Mouse (Mus musculus) brain, embryonic 18.5 days (tissue): ENCODE measurements at regions not wholly inside any gene's neighbourhood (a gene's known extent, or its start where the extent isn't known, plus 50 kb on each side); places are given as distances from the start of the nearest gene placed in this dataset.
A peak's percentile ranks its signal among the peaks of the same experiment; 100 is the strongest.

Source experiments
- DNase-seq: peaks from one replicate; pipeline ENCODE4 v3.0.0-alpha.2; 2012; ENCODE audit warnings: low read depth, low spot score

DNA sequence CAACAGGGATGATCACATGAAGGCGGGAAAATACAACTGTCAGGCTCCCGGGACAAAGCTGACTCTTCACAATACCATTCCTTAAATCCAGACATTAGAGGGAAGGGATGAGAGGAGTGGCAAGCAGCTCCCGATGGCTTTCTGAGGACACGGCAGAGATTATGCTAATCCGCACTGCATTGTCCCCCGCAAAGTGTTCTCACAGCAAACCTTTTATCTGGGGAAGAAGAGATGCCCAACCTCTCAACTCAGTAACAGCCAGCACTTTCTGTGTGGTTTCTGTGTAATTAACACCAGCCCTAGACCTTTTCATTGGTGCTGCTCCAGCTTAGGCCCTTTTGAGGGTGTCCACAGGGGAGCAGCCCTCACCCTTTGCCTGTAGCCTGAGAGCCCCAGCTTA is 137.9 kb downstream of the Barhl2 start:
- DNase-seq: no peak

DNA sequence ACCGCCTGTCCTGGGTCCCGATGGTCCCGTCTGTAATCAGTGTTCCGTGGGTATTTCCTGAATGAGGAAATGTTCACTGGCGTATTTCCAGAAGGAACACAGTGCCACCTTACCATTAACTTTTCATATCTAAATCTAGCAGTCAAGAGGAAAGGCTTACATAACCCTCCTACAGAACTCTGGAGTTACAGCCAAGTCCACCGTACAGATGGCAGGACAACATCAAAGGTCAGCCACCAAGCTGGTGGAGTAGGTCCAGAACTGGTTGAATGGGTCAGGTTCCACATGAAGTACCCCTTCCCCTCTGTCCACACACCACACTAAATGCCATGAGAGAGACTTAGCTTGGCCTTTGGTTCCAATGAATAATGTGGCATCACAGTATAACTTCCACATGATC is 139.7 kb downstream of the Barhl2 start:
- no peak for DNase-seq

DNA sequence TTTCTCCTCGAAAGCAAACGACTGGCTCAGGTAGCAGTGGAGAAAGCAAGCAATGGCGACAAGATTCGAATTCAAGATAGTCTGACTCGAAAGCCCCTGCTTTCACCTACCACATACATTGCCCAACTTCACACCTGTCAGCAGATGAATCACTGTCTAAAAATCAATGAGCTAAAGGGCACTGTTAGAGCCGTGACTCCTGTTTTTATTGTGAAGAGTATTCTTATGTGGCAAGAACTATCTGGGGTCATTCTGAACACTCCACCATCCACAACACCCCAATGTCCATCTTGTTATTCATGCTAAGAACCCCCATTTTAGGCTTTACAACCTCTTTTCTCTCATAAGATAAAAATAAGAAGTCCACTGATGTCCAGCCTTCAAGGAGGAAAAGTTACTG is 144.1 kb downstream of the Barhl2 start:
- DNase-seq: no peak

DNA sequence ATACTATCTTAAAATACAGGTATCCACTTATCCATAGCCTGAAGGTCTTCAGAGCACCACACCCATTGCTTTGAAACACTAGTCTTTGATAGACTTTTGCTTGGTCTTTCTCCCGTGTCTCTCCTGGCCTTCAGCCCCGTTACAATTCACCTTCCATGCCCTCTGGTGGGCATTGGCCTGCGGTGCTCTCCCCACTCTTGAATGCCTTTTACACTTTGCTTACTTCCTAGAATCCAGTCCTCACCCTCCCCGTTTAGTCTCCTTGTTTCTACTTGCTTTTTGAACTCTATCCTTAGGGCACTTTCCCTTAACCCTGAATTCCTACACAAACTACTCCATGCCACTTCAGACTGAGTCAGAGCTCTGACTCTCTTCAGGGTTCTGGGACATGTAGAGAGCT is 156.6 kb downstream of the Barhl2 start:
- no peak for DNase-seq

DNA sequence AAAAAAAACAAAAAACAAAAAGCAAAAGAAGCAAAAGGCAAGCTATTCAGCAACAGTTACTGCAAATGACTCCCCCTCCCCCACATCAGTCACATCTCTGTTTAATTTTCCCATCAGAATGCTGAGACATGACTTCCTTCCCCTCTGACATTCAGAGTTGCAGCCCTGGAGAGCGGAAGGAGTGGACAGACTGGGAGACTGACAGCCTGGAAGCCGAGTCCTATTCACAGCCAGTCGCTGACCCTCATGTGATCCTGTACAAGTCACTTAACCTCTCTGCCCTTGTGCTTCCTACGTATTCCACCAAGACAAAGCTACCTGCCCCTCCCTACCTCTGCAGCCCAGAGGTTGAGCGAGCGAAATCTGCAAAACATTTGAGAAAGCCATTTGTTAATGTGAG is 161.2 kb downstream of the Barhl2 start:
- DNase-seq: no peak

DNA sequence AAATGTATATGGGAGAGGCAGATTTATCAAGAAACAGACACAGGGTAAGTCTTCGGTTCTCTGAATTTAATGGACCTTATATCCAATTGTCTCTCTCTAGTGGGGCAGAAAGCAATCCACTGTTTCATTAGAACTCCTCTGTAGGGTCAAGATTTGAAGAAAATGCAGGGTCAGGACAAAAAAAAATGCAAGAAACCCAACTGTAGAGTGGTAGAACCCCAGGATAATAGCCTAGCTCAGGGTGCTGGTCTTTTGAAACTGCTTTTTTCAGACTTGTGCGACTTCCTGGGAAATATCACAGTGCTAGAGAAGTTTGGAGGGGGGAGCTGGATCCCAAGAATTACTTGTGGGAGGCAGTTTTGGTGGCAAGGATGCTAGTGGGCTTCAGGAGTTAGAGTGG is 162.0 kb downstream of the Barhl2 start:
- no peak for DNase-seq

DNA sequence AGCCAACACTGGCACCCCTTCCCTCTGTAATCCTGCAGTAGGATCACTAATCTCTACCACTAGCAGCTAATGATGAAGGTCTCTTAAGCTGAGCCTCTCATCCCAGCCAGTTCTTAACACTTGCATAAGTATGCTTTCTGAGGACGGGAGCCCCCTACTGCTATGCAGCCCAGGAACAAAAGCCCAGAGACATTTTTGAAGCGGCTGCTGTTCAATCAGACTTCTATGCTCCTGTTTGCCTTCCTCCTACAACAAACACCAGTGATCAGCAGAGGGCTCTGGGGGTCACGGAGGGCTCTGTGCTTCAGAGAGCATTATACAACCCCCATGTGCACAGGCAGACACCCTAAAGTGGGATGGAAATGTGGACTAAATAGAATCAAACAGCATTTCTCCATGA is 162.4 kb downstream of the Barhl2 start:
- no peak for DNase-seq

DNA sequence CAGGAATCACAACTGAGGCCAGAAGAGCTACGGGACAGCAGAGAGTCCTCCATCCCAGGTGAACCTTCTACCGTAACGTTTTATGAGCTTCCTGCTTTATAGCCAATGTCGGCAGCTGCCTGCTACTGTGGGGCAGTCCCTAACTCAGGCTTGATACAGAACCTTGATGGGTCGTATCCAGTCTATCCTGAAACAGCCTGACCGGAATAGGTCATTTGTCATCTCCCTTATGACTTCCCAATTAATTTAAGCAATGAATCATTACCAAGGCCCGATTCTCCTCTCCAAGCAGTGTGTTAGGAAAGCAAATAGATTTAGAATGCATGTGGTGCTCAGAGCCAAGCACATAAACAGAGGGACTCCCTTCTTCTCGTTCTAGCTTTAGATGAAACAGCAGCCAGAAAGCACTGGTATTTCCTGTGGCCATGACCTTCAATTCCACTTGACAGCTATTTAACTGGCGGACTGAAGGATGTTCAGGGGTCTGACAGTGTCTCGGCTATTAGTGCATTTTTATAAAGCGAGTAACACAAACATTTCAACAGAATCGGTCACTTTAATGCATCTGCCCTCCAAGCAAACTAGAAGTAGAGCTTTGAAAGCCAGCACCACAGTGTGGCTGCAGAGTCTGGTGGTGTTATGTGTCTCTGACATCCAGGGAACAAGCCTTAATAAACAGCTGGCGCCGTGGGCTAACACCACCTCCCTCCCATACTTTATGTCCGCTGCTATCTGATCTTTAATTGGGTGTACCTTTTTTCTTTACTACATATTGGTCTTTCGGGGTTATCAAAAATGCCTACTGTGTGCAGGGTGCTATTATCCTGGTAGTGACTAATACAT is 165.4 kb downstream of the Barhl2 start:
- no peak for DNase-seq

DNA sequence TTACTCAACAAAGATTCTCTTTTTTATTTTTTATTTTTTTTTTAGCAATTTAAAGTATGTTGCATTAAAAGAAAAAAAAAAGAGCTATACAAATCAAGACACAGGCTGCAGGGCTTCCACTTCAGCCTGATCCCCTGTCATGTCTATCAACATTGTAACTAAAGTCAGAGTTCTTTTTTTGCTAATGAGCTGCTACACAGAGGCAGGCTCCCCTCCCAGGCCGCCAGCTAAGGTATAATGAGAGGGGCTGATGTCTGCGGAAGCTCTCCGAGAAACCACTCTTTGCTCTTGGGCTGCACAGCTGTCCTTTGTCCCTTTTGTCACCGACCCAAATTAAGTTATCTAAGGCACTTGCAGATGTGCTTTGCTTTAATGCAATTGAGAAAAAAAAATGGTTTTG is 172.8 kb downstream of the Barhl2 start:
- DNase-seq: no peak

DNA sequence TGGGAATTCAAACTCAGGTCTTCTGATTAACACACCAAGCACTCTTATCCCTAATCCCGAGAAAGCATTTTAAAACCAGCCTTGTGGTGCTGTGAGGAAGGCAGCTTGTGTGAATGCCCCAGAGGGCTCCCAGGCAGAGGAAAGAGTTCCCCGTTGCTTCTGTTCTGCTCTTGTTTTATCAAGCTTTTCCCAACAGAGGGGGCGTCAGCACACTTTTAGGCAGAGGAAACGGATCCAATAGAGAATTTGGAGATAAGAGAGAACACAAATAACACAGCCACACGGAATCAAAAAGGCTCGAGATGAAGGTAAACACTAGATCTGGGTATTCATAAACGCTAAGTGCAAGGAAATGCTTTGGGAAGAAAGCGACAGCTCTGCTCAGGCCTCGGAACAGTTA is 173.2 kb downstream of the Barhl2 start:
- no peak for DNase-seq

DNA sequence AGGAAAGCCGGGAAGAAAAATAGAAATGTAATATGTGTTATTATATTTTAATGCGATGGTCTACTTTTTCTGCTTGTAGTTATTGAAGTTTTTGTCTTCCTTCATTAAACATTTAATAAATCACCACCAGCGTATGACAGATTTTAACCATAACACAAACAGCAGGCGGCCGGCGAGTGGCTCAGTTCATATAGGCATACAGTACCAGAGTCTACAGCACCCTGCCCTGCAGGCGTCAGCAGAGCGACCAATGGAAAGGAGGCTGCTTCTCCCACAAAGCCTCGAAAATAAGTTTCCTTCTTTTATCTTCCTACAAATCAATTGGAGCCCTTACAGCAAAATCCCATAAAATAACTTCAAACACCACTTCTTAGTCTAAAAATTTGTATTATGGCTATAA is 175.3 kb downstream of the Barhl2 start:
- DNase-seq: no peak

DNA sequence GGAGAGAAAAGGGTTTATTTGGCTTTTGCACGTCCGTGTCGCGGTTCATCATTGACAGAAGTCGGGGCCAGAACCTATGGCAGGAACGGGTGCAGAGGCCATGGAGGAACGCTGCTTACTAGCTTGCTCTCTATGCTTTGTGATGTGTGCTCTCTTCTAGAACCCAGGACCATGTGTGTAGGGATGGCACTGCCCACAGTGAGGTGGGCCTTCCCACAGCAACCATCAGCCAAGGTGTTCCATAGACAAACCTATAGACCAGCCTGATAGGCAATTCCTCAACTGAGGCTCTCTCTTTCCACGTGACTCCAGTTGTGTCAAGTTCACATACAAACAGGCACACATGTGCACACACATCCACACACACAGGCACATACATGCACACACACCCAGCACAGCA is 180.2 kb downstream of the Barhl2 start:
- no peak for DNase-seq

DNA sequence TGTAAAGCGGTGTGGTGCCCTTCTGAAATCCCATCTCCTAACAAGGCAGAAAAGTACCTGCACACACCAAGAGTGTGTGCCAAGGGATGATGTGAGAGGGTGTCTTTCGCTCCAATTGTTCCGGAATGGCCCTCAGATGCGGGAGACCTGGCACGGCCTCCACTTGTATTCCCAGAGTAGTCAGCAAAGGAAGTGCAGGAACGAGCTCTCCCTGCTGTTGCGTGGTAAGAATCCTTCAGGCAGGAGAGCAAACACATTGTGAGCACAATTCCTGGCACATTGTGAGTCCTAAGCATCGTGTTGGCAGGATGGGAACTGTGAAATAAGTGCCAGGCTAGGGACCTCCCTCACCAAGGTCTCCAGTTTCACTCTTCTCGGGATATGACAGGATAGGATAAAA is 180.7 kb downstream of the Barhl2 start:
- no peak for DNase-seq

DNA sequence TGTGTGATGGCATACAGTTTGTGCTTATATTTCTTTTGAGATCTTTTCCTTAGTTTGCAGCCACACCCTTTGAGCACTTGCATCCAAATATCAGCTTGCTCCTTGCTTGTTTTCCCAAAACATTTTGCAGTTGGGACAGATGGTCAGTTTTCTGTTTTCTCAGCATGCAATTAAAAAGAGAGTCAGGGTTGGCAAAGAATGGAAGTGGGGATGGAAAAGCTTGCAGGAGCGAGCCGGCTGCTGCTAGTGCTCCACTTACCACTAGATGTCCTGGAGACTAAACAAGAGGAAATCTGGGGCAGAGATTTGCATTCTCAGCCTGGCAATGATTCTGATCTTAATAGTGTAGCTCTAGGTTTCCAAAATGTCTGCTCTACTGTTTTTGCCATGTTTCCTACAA is 181.8 kb downstream of the Barhl2 start:
- peak; percentile 52 for DNase-seq

DNA sequence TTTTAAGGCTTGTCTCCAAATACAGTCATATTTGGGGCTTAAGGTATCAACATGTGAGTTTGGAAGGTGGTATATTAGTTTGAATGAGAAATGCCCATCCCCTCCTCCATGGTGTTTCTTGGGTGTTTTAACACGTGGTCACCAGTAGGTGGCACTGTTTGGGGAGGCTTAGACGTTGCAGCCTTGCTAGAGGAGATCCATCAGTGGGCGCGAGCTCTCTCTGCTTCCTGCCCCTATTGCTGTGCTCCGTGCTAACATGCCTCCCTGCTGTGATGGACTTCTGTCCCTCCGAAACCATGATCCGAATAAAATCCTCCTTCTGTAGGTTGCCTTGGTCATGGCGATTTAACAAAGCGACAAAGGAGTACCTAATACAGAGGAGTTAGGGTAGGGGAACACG is 183.3 kb downstream of the Barhl2 start:
- DNase-seq: no peak

DNA sequence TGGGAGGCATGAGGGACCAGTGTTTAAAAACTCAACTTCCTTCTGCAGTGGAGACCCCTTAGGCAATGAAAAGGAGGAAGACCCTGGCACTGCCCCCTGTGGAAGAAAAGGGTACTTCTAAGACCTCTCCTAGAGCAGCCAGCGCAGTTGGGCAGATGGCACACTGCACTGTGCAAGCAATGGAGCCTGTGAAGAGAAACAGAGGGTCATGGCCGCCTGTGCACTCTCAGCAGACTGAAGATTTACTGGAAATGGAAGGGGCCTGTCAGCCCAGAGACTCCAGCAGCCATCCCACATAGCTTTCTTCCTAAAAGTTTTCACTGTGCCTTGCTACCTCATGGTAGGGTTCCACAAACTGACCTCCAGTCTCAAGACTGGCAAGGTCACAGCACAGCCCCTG is 193.4 kb downstream of the Barhl2 start:
- DNase-seq: no peak

DNA sequence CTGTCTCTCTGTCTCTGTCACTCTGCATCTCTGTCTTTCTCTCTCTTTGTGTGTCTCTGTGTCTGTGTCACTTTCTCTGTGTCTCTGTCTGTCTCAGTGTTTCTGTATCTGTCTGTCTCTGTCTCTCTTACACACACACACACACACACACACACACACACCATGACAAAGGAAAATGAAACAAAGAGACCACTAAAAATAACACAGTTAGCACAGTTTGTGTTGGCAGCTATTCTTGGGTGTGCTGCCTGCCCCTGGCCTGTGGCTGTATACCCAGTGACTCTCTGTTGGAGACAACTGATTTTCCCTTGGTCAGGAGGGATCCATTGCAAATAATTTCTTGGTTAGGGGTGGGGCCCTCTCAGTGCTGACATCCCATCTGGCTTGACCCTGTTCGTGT is 200.8 kb downstream of the Barhl2 start:
- no peak for DNase-seq

DNA sequence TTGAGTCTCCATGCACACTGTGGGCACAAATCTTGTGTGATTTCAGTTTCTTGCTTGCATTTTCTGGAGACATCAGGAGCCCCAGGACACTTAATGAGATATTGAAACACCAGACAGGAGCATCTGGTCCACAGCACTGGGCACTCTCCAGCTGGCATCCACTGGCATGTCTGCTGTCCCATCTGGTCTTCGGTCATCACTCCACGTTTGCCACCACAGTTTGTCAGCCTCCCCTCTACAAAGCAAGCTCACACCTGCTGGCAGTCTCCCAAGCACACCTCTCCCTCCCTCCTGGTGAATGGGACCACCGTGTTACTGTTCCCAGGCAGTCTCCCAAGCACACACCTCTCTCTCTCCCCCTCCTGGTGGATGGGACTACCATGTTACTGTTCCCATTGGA is 228.8 kb downstream of the Barhl2 start:
- DNase-seq: no peak

DNA sequence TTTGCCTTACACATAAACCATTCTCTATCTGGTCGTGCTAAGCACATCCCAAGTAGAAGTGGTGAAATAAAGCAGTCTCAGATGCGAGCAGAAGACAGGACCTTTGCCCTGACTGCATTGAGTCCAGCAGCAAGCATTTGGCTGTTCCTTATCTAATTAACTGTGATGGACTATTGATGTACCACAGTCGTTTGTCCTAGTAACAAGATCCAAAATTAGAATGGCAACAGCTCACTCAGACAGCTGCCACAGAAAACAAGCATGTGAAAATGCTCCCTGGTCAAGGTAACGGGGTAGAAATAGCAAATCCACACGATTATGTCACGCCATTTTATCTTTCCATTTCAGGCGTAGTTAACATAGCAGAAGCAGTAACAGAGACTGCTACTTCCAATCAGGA is 233.8 kb downstream of the Barhl2 start:
- no peak for DNase-seq

DNA sequence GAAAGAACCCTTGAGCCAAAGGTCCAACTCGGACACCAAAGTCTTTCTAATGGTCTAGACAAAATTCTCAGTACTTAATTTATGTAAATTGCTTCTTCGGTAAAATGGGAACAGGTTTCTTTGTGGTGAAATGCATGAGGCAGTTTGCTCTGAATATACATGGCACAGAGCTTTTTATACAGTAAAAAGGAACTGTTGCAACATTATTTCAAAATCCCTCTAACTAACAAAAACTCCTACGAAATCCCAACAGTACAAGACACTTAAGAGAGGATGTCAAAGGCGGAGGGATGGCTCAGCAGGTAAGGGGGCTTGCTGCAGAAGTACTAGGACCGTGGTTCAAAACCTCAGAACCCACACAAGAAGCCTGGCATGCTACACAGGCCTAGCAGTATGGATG is 248.4 kb downstream of the Barhl2 start:
- DNase-seq: no peak

DNA sequence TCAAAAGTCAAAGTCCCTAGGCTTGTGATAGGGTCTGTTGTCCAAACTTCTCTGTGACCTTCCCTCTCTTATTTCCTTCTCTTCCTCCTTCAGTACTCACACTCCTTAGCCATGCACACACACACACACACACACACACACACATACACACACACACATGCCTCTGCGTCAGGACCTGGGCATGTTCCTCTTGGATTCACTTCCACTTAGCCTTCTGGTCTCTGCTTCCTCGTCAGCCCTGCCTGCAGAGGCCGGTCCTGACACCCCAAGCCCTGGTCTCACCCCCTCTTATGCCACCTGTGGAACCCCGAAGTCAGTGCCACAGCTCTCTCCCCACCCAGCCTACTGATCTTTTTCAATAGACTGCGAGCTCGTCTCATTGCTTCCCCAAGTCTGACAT is 250.3 kb downstream of the Barhl2 start:
- DNase-seq: no peak

DNA sequence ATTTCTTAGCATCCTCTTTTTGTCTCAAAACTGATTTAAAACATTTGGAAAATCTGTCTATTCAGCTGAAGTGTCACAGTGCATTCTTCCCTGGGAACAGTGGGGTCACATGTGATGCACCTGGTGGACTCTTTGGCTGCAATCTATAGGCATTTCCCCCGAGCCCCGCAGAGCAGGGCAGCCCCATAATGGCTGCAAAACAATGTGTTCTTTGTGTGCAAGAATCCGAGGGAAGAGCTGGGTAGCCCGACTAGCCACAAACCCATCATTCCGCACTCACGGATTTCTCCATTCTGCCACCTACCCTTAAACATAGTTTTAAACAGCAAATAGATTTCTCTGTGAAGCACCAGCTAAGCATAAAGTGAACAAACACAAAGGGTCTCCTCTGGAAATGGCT is 252.2 kb downstream of the Barhl2 start:
- DNase-seq: no peak

DNA sequence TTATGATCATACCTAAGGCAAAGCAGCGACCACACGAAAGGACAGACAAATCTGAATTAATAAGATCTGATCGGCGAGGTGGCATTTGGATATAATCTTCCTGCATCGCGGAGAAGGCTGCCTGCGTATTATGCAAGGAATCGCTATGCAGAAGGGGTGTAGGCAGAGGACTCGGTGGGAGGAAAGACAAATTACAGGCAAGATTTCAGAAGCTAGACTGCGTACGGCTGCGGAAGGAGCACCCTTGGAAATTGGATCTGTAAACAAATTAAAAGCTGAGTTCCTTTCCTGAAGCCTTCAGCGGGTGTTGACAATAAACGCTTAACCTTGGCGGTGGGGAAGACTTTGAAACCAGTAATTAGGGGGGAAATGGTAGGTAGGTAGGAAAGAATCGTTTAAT is 257.3 kb downstream of the Barhl2 start:
- DNase-seq: no peak

DNA sequence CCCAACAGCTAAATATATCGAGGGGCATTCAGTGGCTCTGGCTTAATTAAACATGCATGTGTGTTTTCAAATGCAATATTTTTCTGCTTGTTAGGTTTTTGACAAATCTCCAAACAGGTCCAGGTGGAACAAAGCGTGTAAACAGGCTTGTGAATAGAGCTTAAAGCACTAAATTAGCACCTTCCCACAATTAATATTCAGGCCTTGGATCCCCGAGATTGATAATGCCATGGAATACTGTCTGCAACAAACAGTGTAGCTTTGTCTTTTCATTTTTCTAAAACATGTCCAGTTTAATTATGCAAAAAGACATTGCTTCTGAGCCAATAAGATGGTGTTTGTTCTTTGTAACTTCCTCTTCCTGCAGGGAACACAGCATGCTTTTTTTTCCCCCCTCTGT is 258.9 kb downstream of the Barhl2 start:
- no peak for DNase-seq
